Mouse (Mus musculus): ENCODE results near the gene Necab2. TPM values are rescaled to one million over a fixed set of nuclear protein-coding genes. Genes with fewer than 3 reads are reported as not detected.

The Necab2 gene
- total RNA-seq, 2 experiments from 2014 or later: 42.8 to 60.9 TPM

DNA sequence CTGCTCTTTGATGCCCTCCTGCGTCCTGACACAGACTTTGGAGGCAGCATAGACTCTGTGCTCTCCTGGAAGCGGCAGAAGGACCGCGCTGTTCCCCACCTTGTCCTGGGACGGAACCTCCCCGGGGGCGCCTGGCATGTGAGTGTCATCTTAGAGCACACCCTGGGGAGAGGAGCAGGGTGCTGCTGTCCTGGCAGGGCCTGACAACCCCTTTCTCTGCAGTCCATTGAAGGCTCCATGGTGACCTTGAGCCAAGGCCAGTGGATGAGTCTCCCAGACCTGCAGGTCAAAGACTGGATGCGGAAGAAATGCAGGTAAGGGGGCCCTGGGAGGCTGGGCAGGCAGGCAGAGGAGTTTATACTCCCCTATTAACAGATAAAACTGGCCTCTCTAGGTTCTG is 3.5 kb upstream of the Necab2 start:
- DNase-seq (ENCODE audit: low spot score in 2 of 2): no peak
- intact Hi-C loops (cut with DNase I): loop anchor here (10.0 kb wide), 2 partner anchors 82 to 332 kb away; partner anchors contain the start of gene Tldc1

GRCm38 (mm10) chr8:119446990-119447780 is 666 bp downstream of the Necab2 start:
- intact Hi-C loops (cut with DNase I): loop anchor here (1.0 to 10.0 kb wide), 5 partner anchors 50 to 328 kb away; partner anchors contain the start of genes Taf1c and Tldc1
- no peak for DNase-seq (ENCODE audit: low spot score in 2 of 2)

DNA sequence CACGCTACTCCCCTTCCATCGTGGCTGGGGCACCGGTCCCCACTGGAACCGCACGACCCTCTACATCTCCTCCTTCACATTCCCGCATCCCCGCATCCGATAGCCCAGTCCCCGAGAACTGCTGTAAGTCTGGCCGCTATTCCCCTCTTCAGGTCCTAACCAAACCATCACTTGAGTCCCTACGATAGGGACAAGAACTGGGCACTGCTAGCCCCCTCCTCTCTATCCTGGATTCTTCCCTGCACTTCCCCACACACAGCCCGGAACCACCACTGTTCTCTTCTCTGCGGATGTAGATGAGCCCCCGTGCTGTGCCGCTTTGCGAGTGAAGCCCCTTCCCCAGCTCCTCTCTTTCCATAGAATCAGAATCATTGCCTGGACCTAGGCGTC is 1.3 kb downstream of the Necab2 start:
- DNase-seq (ENCODE audit: low spot score in 2 of 2): no peak
- intact Hi-C loops (cut with DNase I): loop anchor here (2.0 to 10.0 kb wide), 4 partner anchors 49 to 327 kb away; partner anchors contain the start of genes Taf1c and Tldc1

- intact Hi-C loops (cut with DNase I): loop anchor here (10.0 kb wide), 2 partner anchors 75 to 325 kb away; partner anchors contain the start of gene Tldc1
- DNase-seq (ENCODE audit: low spot score in 2 of 2): peak; percentile 50 to 59
These were observed 3.1 kb downstream of the Necab2 start for GRCm38 (mm10) chr8:119449627-119450026.

DNA sequence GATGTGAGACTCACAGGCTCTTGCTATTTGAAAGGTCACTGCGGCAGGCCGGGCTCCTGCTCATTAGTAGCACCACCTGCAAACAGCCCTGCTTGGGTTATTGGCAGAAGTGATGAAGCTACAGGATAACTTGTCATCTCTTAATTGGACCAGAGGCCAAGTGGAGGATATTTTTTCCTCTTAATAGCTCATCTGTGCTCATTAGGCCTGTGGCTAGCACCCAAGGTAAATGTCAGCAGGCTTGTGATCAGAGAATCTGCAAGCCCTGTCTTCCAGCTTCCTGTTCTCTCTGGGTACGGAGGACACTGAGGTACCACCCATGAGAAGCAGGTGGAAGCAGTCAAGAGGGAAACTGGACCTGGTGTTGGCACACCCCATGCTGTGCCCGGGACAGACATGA is 4.6 kb downstream of the Necab2 start:
- no peak for DNase-seq (ENCODE audit: low spot score in 2 of 2)
- intact Hi-C loops (cut with DNase I): no loop called here

GRCm38 (mm10) chr8:119452919-119453318 is 6.4 kb downstream of the Necab2 start:
- intact Hi-C loops (cut with DNase I): no loop called here
- DNase-seq (ENCODE audit: low spot score in 2 of 2): no peak

DNA sequence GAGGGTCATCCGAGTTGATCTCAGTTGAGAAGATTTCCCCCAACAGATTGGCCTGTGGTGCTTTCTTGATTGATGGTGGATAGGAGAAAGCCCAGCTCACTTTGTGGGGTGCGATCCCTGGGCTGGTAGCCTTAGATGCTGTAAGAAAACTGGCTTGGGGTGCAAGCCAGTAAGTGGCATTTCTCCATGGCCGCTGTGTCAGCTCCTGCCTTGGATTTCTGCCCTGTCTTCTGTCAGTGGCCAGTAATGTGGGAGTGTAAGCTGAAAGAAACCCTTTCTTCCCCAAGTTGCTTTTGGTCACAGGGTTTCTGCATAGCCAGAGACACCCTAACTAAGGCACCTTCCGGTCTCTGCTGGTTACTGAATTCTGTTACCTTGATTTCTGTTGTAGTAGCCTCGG is 9.5 kb downstream of the Necab2 start:
- no peak for DNase-seq (ENCODE audit: low spot score in 2 of 2)
- intact Hi-C loops (cut with DNase I): no loop called here

DNA sequence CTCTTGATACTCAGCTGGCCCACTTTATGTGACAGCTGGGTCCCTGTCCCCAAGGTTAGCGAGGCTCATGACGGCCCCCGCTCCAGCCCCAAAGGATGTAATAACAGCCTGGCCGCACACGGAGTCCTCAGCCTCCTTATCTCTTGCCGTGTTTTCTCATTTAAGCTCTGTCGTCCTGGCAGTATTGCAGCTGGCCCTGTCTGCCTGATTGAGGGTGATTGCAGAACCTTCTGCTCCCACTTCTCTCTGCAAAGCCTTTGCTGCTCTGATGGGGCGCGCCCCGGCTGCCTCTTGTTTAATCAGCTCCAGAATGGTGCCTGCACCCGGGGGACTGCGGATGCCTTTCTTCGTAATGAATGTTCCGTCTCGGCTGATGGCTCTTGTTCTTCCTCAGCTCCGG is 13.2 kb downstream of the Necab2 start:
- intact Hi-C loops (cut with DNase I): no loop called here
- DNase-seq (ENCODE audit: low spot score in 2 of 2): no peak

- intact Hi-C loops (cut with DNase I): no loop called here
- no peak for DNase-seq (ENCODE audit: low spot score in 2 of 2)
These were observed 14.8 kb downstream of the Necab2 start for GRCm38 (mm10) chr8:119461356-119461755.

- peak in 1 of 2 experiments; percentile 42 for DNase-seq (ENCODE audit: low spot score in 2 of 2)
- intact Hi-C loops (cut with DNase I): no loop called here
These were observed 17.2 kb downstream of the Necab2 start for GRCm38 (mm10) chr8:119463709-119464108.

DNA sequence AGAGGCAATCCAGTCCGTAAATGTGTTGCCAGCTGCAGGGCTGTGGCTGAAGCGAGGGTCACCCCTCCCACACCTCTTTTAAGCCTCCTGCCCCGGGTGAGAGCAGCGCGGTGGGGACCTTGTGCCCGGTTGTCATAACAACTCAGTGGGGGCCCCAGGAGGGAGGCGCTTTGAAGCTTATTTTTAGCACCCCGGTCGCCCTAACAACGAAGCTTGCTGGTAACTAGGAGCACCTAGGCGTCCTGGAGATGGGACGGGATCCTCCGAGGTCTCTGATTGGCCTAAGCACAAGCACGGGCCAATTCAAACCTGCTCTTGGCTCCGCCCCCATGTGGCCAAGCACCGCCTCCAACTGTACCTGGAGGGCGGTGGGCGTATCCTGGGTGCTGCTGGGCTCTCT is 19.6 kb downstream of the Necab2 start:
- DNase-seq (ENCODE audit: low spot score in 2 of 2): peak; percentile 65 to 89
- intact Hi-C loops (cut with DNase I): no loop called here

DNA sequence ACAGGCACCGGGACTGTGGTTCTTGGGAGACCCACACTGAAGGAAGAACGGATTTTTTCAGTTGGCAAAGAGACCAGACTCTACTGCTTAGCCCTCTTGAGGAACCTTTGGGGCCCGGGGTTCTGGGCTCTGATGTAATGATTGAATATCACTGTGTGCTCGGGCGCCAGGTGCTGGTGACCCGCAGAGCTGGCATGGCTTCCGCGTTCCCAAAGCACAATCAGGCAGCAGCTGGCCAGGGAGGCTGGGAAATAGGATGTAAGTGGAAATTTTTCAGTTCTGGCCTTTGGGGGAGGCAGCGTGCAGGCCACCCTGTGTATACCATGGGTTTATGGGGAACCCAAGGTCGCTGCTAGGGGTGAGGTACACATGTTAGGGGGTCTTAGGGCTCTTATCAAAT is 20.3 kb downstream of the Necab2 start:
- DNase-seq (ENCODE audit: low spot score in 2 of 2): no peak
- intact Hi-C loops (cut with DNase I): no loop called here

GRCm38 (mm10) chr8:119468091-119468490 is 21.6 kb downstream of the Necab2 start:
- no peak for DNase-seq (ENCODE audit: low spot score in 2 of 2)
- intact Hi-C loops (cut with DNase I): no loop called here

DNA sequence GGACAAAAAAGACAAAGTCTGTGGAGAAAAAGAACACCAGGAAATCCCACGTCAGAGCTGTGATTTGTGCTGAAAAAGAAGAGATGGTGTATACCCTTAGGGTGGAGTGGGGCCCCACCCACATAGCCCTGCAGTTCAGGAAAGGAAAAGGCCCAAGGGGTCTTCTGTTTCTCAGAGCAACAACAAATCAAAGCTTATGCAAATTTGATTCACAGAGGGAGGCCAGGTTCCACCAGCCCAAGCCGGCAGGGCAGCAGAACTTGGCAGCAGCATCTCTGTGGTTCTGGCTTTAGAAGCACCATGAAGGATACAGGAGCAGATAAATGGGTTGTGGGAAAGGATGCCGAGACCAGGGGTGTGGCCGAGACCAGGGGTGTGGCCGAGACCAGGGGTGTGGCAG is 32.2 kb downstream of the Necab2 start:
- DNase-seq (ENCODE audit: low spot score in 2 of 2): no peak
- intact Hi-C loops (cut with DNase I): no loop called here

GRCm38 (mm10) chr8:119484145-119484896 is 37.8 kb downstream of the Necab2 start:
- intact Hi-C loops (cut with DNase I): no loop called here
- DNase-seq (ENCODE audit: low spot score in 2 of 2): no peak

GRCm38 (mm10) chr8:119487093-119487492 is 40.6 kb downstream of the Necab2 start:
- DNase-seq (ENCODE audit: low spot score in 2 of 2): no peak
- intact Hi-C loops (cut with DNase I): no loop called here

- peak in 1 of 2 experiments; percentile 43 for DNase-seq (ENCODE audit: low spot score in 2 of 2)
- intact Hi-C loops (cut with DNase I): loop anchor here (2.0 kb wide), 1 partner anchor 50 kb away; the partner anchor contains the start of gene Necab2
These were observed 50.3 kb downstream of the Necab2 start for GRCm38 (mm10) chr8:119496848-119497247.

- intact Hi-C loops (cut with DNase I): no loop called here
- no peak for DNase-seq (ENCODE audit: low spot score in 2 of 2)
These were observed 53.3 kb downstream of the Necab2 start for GRCm38 (mm10) chr8:119499836-119500235.

DNA sequence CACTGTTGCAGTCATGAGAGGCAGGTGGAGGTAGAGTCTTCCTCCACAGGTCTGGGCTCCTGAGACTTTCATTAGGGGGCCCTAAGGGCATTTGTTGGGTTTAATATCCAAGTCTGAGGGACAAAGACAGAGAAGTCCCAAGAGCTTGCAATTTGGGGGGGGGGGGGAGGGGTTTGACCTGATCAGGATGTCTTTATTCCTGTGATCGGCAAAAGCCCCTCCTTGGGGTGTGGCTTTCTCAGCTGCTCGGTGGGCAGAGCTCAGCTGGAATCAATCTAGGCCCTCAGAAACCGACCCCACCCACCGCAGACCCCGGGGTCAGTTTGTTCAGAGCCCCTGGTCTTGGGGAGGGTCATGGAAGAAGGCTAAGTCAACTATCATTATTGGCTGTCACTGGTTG is 55.1 kb downstream of the Necab2 start, which contains the start of gene Slc38a8:
Gene Slc38a8 (minus strand): TSS at position 101 of the 400 bp plus-strand sequence.
- DNase-seq (ENCODE audit: low spot score in 2 of 2): no peak
- intact Hi-C loops (cut with DNase I): no loop called here

DNA sequence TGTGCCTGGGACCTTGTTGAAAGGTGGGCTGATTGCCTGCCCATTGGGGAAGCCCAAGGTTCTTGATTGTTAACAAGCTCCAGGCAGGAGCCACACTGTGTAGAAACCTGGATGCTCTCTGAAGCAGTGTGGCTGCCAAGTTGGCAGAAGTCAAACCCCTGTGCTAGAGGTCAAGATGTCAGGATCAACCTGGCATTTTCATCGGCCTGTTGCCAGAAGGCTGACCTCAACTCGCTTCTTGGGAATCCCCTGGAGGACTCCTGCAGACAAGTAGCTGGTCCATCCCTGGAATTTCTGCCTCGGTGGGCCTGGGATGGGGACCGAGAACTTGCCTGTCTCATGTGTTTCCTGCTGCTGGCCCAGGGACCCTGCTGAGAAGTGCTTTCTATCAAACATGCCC is 55.6 kb downstream of the Necab2 start:
- no peak for DNase-seq (ENCODE audit: low spot score in 2 of 2)
- intact Hi-C loops (cut with DNase I): no loop called here
